Mouse (Mus musculus) adrenal gland, adult 2 months (tissue): ENCODE results near the gene Crygn. TPM values are rescaled to one million over a fixed set of nuclear protein-coding genes. Genes with fewer than 3 reads are reported as not detected.

Source experiments
- DNase-seq: peaks from one replicate; pipeline ENCODE4 v3.0.0; 2021
- polyA plus RNA-seq: library from polyadenylated mRNA; depleted of rRNA; stranded (reverse); fragments of >200 nt; gene quantifications from 2 replicates; pipeline ENCODE4 v1.2.3, GENCODE M21; 2012; rRNA removed
- total RNA-seq, 2 experiments: library from RNA; stranded (reverse); gene quantifications; 2 replicates each; pipeline ENCODE4 v1.2.3; 2021

The Crygn gene
- total and polyA plus RNA-seq, 3 experiments, result 3.6 TPM; not detected in 2

GRCm38 (mm10) chr5:24709962-24710361 lies 47.8 kb downstream of the Crygn start:
- peak; percentile 39 for DNase-seq

GRCm38 (mm10) chr5:24704615-24705014 lies 53.2 kb downstream of the Crygn start:
- no peak for DNase-seq

- DNase-seq, result no peak
These were observed 56.5 kb downstream of the Crygn start for GRCm38 (mm10) chr5:24701271-24701670.

Other genes with a start within 250 kb of the Crygn start
- gene Gbx1, start 230.8 kb downstream of the Crygn start, total RNA-seq, result not detected
- gene Gbx1, start 230.8 kb downstream of the Crygn start, polyA plus RNA-seq, result not detected in 2 replicates
- gene Asb10, start 217.0 kb downstream of the Crygn start, total RNA-seq, result not detected
- 0.30 and 0.76 TPM in 2 replicates for gene Asb10, start 217.0 kb downstream of the Crygn start, polyA plus RNA-seq
- gene 4931409K22Rik, start 201.2 kb downstream of the Crygn start, total RNA-seq, result not detected
- gene 4931409K22Rik, start 201.2 kb downstream of the Crygn start, polyA plus RNA-seq, result not detected in 2 replicates
- gene Abcf2, start 180.5 kb downstream of the Crygn start, total RNA-seq, result 10 to 100 TPM; 72.0 TPM
- gene Abcf2, start 180.5 kb downstream of the Crygn start, polyA plus RNA-seq, result 66.9 and 82.4 TPM in 2 replicates
- gene Chpf2, start 171.3 kb downstream of the Crygn start, total RNA-seq, result 10 to 100 TPM; 37.9 to 49.7 TPM
- gene Chpf2, start 171.3 kb downstream of the Crygn start, polyA plus RNA-seq, result 60.0 and 76.6 TPM in 2 replicates
- gene Smarcd3, start 133.6 kb downstream of the Crygn start, total RNA-seq, result 10 to 100 TPM; 14.2 to 25.0 TPM
- gene Smarcd3, start 133.6 kb downstream of the Crygn start, polyA plus RNA-seq, result 53.1 and 71.3 TPM in 2 replicates
- 10 to 100 TPM; 60.7 to 64.1 TPM for gene Nub1, start 72.5 kb downstream of the Crygn start, total RNA-seq
- 46.4 and 55.5 TPM in 2 replicates for gene Nub1, start 72.5 kb downstream of the Crygn start, polyA plus RNA-seq
- gene Wdr86, start 27.3 kb downstream of the Crygn start, total RNA-seq, result 1 to 10 TPM in 1 of 2 experiments, under 1 TPM in 1; 0.66 to 1.7 TPM
- gene Wdr86, start 27.3 kb downstream of the Crygn start, polyA plus RNA-seq, result 7.4 and 7.6 TPM in 2 replicates
- gene Rheb, start 84.6 kb upstream of the Crygn start, total RNA-seq, result 10 to 100 TPM; 71.4 to 81.3 TPM
- gene Rheb, start 84.6 kb upstream of the Crygn start, polyA plus RNA-seq, result 28.1 and 29.3 TPM in 2 replicates